Mouse (Mus musculus) MEL (cell line): ENCODE measurements at regions not wholly inside any gene's neighbourhood (a gene's known extent, or its start where the extent isn't known, plus 50 kb on each side); places are given as distances from the start of the nearest gene placed in this dataset.

Source experiments
- DNase-seq: peaks from one replicate; pipeline ENCODE4 v3.0.0; 2011; ENCODE audit warnings: low read depth, low spot score
- H3K27ac ChIP-seq: 2 replicates; pipeline ENCODE4 v1.5.1; 2012; ENCODE audit warnings: low read depth, mild to moderate bottlenecking, control low read depth, low read length, moderate library complexity; ENCODE audit not compliant: control insufficient read depth
- H3K27me3 ChIP-seq, 2 experiments: fragments of 150-350 bp in 1 of 2; sonication (generic) in 1 of 2; 2 replicates each; pipeline ENCODE4 v1.6.1; 2012; ENCODE audit warnings: low read length in 2 of 2, mild to moderate bottlenecking in 2 of 2, improper control_type of control experiment in 1 of 2, moderate library complexity in 1 of 2; ENCODE audit not compliant: insufficient read depth in 2 of 2, control insufficient read depth in 1 of 2
- H3K36me3 ChIP-seq, 2 experiments: 2 replicates each; pipeline ENCODE4 v1.6.1; 2012 to 2014; ENCODE audit warnings: low read length in 2 of 2, improper control_type of control experiment in 1 of 2, inconsistent platforms in 1 of 2, mild to moderate bottlenecking in 1 of 2; ENCODE audit not compliant: insufficient read depth in 2 of 2, control insufficient read depth in 1 of 2
- H3K4me1 ChIP-seq, 2 experiments: fragments of 150-350 bp in 1 of 2; sonication (generic) in 1 of 2; 2 replicates each; pipeline ENCODE4 v1.6.1; 2012; ENCODE audit warnings: low read length in 2 of 2, improper control_type of control experiment in 1 of 2, mild to moderate bottlenecking in 1 of 2; ENCODE audit not compliant: insufficient read depth in 2 of 2, control insufficient read depth in 1 of 2
- H3K4me3 ChIP-seq, 2 experiments: fragments of 150-350 bp in 1 of 2; sonication (generic) in 1 of 2; 2 replicates each; pipeline ENCODE4 v1.5.1; 2012; ENCODE audit warnings: low read depth in 2 of 2, low read length in 2 of 2, mild to moderate bottlenecking in 2 of 2, moderate library complexity in 2 of 2, control low read depth in 1 of 2, improper control_type of control experiment in 1 of 2; ENCODE audit not compliant: control insufficient read depth in 1 of 2, insufficient read depth in 1 of 2
- H3K79me2 ChIP-seq: 2 replicates; pipeline ENCODE4 v1.6.1; 2012; ENCODE audit warnings: mild to moderate bottlenecking, low read length, moderate library complexity; ENCODE audit not compliant: control insufficient read depth, poor library complexity, insufficient read depth
- H3K9ac ChIP-seq: 2 replicates; pipeline ENCODE4 v1.6.1; 2012; ENCODE audit warnings: low read depth, mild to moderate bottlenecking, control low read depth, low read length, moderate library complexity; ENCODE audit not compliant: control insufficient read depth, poor library complexity, severe bottlenecking
- H3K9me3 ChIP-seq: fragments of 150-350 bp; sonication (generic); replicated peaks from 2 replicates; pipeline ENCODE4 v1.6.1; 2012; ENCODE audit warnings: mild to moderate bottlenecking, low read length, improper control_type of control experiment, moderate library complexity; ENCODE audit not compliant: insufficient read depth
- CHD1 ChIP-seq: IDR thresholded peaks from 2 replicates; pipeline ENCODE4 v1.6.1; 2012; ENCODE audit warnings: low read depth, mild to moderate bottlenecking, inconsistent platforms, low read length, improper control_type of control experiment
- CHD2 ChIP-seq: IDR thresholded peaks from 2 replicates; pipeline ENCODE4 v1.6.1; 2011; ENCODE audit warnings: low read length, improper control_type of control experiment
- CTCF ChIP-seq, 3 experiments: IDR thresholded peaks in 2 of 3; conservative IDR thresholded peaks in 1 of 3; 2 replicates each; pipeline ENCODE4 v1.5.1; 2011 to 2012; ENCODE audit warnings: low read length in 3 of 3, low read depth in 2 of 3, mild to moderate bottlenecking in 2 of 3, improper control_type of control experiment in 1 of 3, inconsistent platforms in 1 of 3, mixed read lengths in 1 of 3, moderate library complexity in 1 of 3; ENCODE audit not compliant: control insufficient read depth in 1 of 3, insufficient read depth in 1 of 3, poor library complexity in 1 of 3, severe bottlenecking in 1 of 3
- ELF1 ChIP-seq: IDR thresholded peaks from 2 replicates; pipeline ENCODE4 v1.6.1; 2014; ENCODE audit warnings: low read depth, mild to moderate bottlenecking, inconsistent platforms, low read length, improper control_type of control experiment, moderate library complexity
- EP300 ChIP-seq, 2 experiments: IDR thresholded peaks; 2 replicates each; pipeline ENCODE4 v1.6.1; 2011; ENCODE audit warnings: improper control_type of control experiment in 2 of 2, low read length in 2 of 2, low read depth in 1 of 2, mild to moderate bottlenecking in 1 of 2
- ETS1 ChIP-seq: IDR thresholded peaks from 2 replicates; pipeline ENCODE4 v1.6.1; 2012; ENCODE audit warnings: low read depth, mild to moderate bottlenecking, inconsistent platforms, low read length, improper control_type of control experiment, moderate library complexity
- GABPA ChIP-seq: IDR thresholded peaks from 2 replicates; pipeline ENCODE4 v1.6.1; 2012; ENCODE audit warnings: low read depth, mild to moderate bottlenecking, inconsistent platforms, low read length, improper control_type of control experiment, moderate library complexity
- GATA1 ChIP-seq: IDR thresholded peaks from 2 replicates; pipeline ENCODE4 v1.6.1; 2011; ENCODE audit warnings: low read depth, low read length, improper control_type of control experiment
- KAT2A ChIP-seq: conservative IDR thresholded peaks from 2 replicates; pipeline ENCODE4 v1.6.1; 2012; ENCODE audit warnings: low read depth, low read length, improper control_type of control experiment, inconsistent platforms
- MAZ ChIP-seq: IDR thresholded peaks from 2 replicates; pipeline ENCODE4 v1.6.1; 2012; ENCODE audit warnings: low read depth, mild to moderate bottlenecking, inconsistent platforms, low read length, improper control_type of control experiment
- MEF2A ChIP-seq: IDR thresholded peaks from 2 replicates; pipeline ENCODE4 v1.6.1; 2014; ENCODE audit warnings: low read depth, mild to moderate bottlenecking, inconsistent platforms, low read length, improper control_type of control experiment; ENCODE audit not compliant: poor library complexity, insufficient replicate concordance, severe bottlenecking; ENCODE audit errors: extremely low read depth
- MXI1 ChIP-seq: IDR thresholded peaks from 2 replicates; pipeline ENCODE4 v1.6.1; 2011; ENCODE audit warnings: mild to moderate bottlenecking, low read depth, low read length, improper control_type of control experiment
- MYB ChIP-seq: IDR thresholded peaks from 2 replicates; pipeline ENCODE4 v1.6.1; 2011; ENCODE audit warnings: mild to moderate bottlenecking, low read depth, low read length, improper control_type of control experiment
- MYC ChIP-seq: IDR thresholded peaks from 2 replicates; pipeline ENCODE4 v1.6.1; 2011; ENCODE audit warnings: low read depth, mild to moderate bottlenecking, low read length, improper control_type of control experiment, moderate library complexity
- NELFE ChIP-seq: IDR thresholded peaks from 2 replicates; pipeline ENCODE4 v1.6.1; 2011; ENCODE audit warnings: low read depth, low read length, improper control_type of control experiment
- POLR2A ChIP-seq, 2 experiments: IDR thresholded peaks; 2 replicates each; pipeline ENCODE4 v1.6.1; 2011 to 2012; ENCODE audit warnings: low read length in 2 of 2, mild to moderate bottlenecking in 2 of 2, control low read depth in 1 of 2, improper control_type of control experiment in 1 of 2, low read depth in 1 of 2, moderate library complexity in 1 of 2; ENCODE audit not compliant: control insufficient read depth in 1 of 2, insufficient read depth in 1 of 2, poor library complexity in 1 of 2
- POLR2AphosphoS2 ChIP-seq: IDR thresholded peaks from 2 replicates; pipeline ENCODE4 v1.6.1; 2011; ENCODE audit warnings: low read length, improper control_type of control experiment
- RAD21 ChIP-seq: IDR thresholded peaks from 2 replicates; pipeline ENCODE4 v1.6.1; 2011; ENCODE audit warnings: mild to moderate bottlenecking, low read depth, low read length, improper control_type of control experiment
- RCOR1 ChIP-seq: IDR thresholded peaks from 2 replicates; pipeline ENCODE4 v1.6.1; 2012; ENCODE audit warnings: low read depth, mild to moderate bottlenecking, inconsistent platforms, low read length, improper control_type of control experiment
- SIN3A ChIP-seq: IDR thresholded peaks from 2 replicates; pipeline ENCODE4 v1.6.1; 2012; ENCODE audit warnings: low read length, improper control_type of control experiment, inconsistent platforms
- SMC3 ChIP-seq: IDR thresholded peaks from 2 replicates; pipeline ENCODE4 v1.6.1; 2011; ENCODE audit warnings: low read depth, low read length, improper control_type of control experiment
- TAL1 ChIP-seq: IDR thresholded peaks from 2 replicates; pipeline ENCODE4 v1.6.1; 2012; ENCODE audit warnings: mild to moderate bottlenecking, inconsistent platforms, low read length, moderate library complexity, mixed read lengths
- USF1 ChIP-seq: IDR thresholded peaks from 2 replicates; pipeline ENCODE4 v1.6.1; 2014; ENCODE audit warnings: low read depth, mild to moderate bottlenecking, inconsistent platforms, low read length, improper control_type of control experiment, moderate library complexity
- USF2 ChIP-seq, 2 experiments: IDR thresholded peaks; 2 replicates each; pipeline ENCODE4 v1.6.1; 2011 to 2012; ENCODE audit warnings: improper control_type of control experiment in 2 of 2, low read length in 2 of 2, borderline replicate concordance in 1 of 2, inconsistent platforms in 1 of 2, low read depth in 1 of 2, mild to moderate bottlenecking in 1 of 2; ENCODE audit not compliant: insufficient read depth in 1 of 2
- ZC3H11A ChIP-seq: IDR thresholded peaks from 2 replicates; pipeline ENCODE4 v1.6.1; 2012; ENCODE audit warnings: low read depth, mild to moderate bottlenecking, inconsistent platforms, low read length, improper control_type of control experiment
- ZKSCAN1 ChIP-seq: IDR thresholded peaks from 2 replicates; pipeline ENCODE4 v1.6.1; 2012; ENCODE audit warnings: low read depth, mild to moderate bottlenecking, inconsistent platforms, low read length, improper control_type of control experiment, moderate library complexity
- ZNF384 ChIP-seq: IDR thresholded peaks from 2 replicates; pipeline ENCODE4 v1.6.1; 2012; ENCODE audit warnings: low read depth, mild to moderate bottlenecking, inconsistent platforms, low read length, improper control_type of control experiment

GRCm38 (mm10) chr4:80764024-80764423 lies 69.9 kb upstream of the Tyrp1 start:
- Histone ChIP-seq H3K27ac (no peak overlapping the region), H3K4me1 (no peaks in the 10 kb centered on the region), H3K9ac (no peak overlapping the region), H3K9me3 (no peaks in the 10 kb centered on the region), H3K4me3 (no peak overlapping the region), H3K79me2 (no peaks in the 10 kb centered on the region), H3K36me3 (no peaks in the 10 kb centered on the region), H3K27me3 (no peaks in the 10 kb centered on the region)
- no peak for TF ChIP-seq NELFE
- TF ChIP-seq MYC: no peak
- no peak for TF ChIP-seq RCOR1
- TF ChIP-seq ZC3H11A: no peak
- TF ChIP-seq MYB: no peak
- TF ChIP-seq GATA1: no peak
- no peak for TF ChIP-seq CHD2
- no peak for TF ChIP-seq ELF1
- no peak for TF ChIP-seq POLR2AphosphoS2
- no peak for TF ChIP-seq ZNF384
- TF ChIP-seq CHD1: no peak
- no peak for TF ChIP-seq ETS1
- TF ChIP-seq MAZ: no peak
- TF ChIP-seq RAD21: no peak
- no peak for TF ChIP-seq TAL1
- no peak for TF ChIP-seq KAT2A
- TF ChIP-seq GABPA: no peak
- DNase-seq: no peak

GRCm38 (mm10) chr4:80765781-80766180 lies 68.1 kb upstream of the Tyrp1 start:
- peak; percentile 14 for DNase-seq
- H3K27me3 ChIP-seq: no peaks in the 10 kb centered on the region
- no peak overlapping the region for H3K4me3 ChIP-seq
- H3K9ac ChIP-seq: no peak overlapping the region
- H3K4me1 ChIP-seq: no peaks in the 10 kb centered on the region
- no peak for TF ChIP-seq POLR2AphosphoS2
- TF ChIP-seq MEF2A: no peak
- TF ChIP-seq RCOR1: no peak
- peak; percentile 14 for TF ChIP-seq SMC3
- TF ChIP-seq POLR2A (IDR thresholded peaks at IDR 0.05; ENCODE audit: control insufficient read depth in 1 of 2, insufficient read depth in 1 of 2, low read depth in 1 of 2, low read length in 2 of 2, poor library complexity in 1 of 2): no peak
- TF ChIP-seq SIN3A: no peak
- no peak for TF ChIP-seq ELF1
- TF ChIP-seq ZKSCAN1: no peak
- no peak for TF ChIP-seq MXI1
- TF ChIP-seq MYB: no peak
- peak; percentile 5 to 37 (median 28); a peak in 3 of 6 replicates for TF ChIP-seq CTCF (IDR thresholded peaks at IDR 0.05 in 2 of 3, conservative IDR thresholded peaks at IDR 0.05 in 1 of 3; ENCODE audit: control insufficient read depth in 1 of 3, insufficient read depth in 1 of 3, low read depth in 2 of 3, low read length in 3 of 3, poor library complexity in 1 of 3, severe bottlenecking in 1 of 3)
- TF ChIP-seq EP300 (IDR thresholded peaks at IDR 0.05; ENCODE audit: low read depth in 1 of 2, low read length in 2 of 2): no peak
- TF ChIP-seq RAD21: peak; percentile 49
- TF ChIP-seq USF2 (IDR thresholded peaks at IDR 0.05; ENCODE audit: borderline replicate concordance in 1 of 2, insufficient read depth in 1 of 2, low read depth in 1 of 2, low read length in 2 of 2): no peak
- TF ChIP-seq CHD1: no peak
- no peak for TF ChIP-seq GABPA
- TF ChIP-seq MYC: no peak
- TF ChIP-seq NELFE: no peak
- TF ChIP-seq USF1: no peak
- H3K79me2 ChIP-seq: no peaks in the 10 kb centered on the region
- H3K27ac ChIP-seq: no peak overlapping the region
- H3K36me3 ChIP-seq: no peaks in the 10 kb centered on the region
- H3K9me3 ChIP-seq: no peaks in the 10 kb centered on the region
